9 mouse cellular contexts compared by ENCODE assay signal in genomic region chr16:85527743-85528620, GRCm38 (mm10). TPM values are rescaled to one million over a fixed set of nuclear protein-coding genes. Genes with fewer than 3 reads are reported as not detected.
DNase-seq lines count a peak whose midpoint lies in the region; ATAC-seq lines count a peak whose summit lies in the region.
"Had no signal": no experiment of that assay in that cellular context is flagged by ENCODE, and none has a peak within 500 bp of the region (broad histone marks: within the 10 kb centered on the region; RNA-seq: fewer than 3 reads in every experiment).

No protein-coding gene starts in this region.

- H3K36me3 ChIP-seq in neural tube, embryonic 15.5 days = no peaks in the 10 kb centered on the region
- H3K36me3 ChIP-seq: hindbrain, embryonic 15.5 days; limb, embryonic 15.5 days had no signal

- H3K9me3 ChIP-seq in neural tube, embryonic 15.5 days (replicated peaks) = no peaks in the 10 kb centered on the region
- H3K9me3 ChIP-seq: hindbrain, embryonic 15.5 days; limb, embryonic 15.5 days had no signal

- no peaks in the 10 kb centered on the region for H3K4me1 ChIP-seq in neural tube, embryonic 15.5 days
- H3K4me1 ChIP-seq: limb, embryonic 15.5 days had no signal

- intact Hi-C loops in left cerebral cortex, postnatal 36 days (cut with DNase I) = no loop called here

- H3K27ac ChIP-seq in neural tube, embryonic 15.5 days (replicated peaks) = no peak overlapping the region; the same call in 1 of the 2 replicates
- H3K27ac ChIP-seq: hindbrain, embryonic 15.5 days; limb, embryonic 15.5 days had no signal

- peak; percentile 63; the same call in 1 of the 2 replicates for ATAC-seq in neural tube, embryonic 15.5 days (ENCODE audit: low FRiP score)
- no peak for ATAC-seq in CD4-positive, CD25-positive, alpha-beta regulatory T cell, adult 4 months

- H3K9ac ChIP-seq in neural tube, embryonic 15.5 days (replicated peaks) = no peak overlapping the region
- H3K9ac ChIP-seq: hindbrain, embryonic 15.5 days; limb, embryonic 15.5 days had no signal

- 45% methylated on average over 12 of the region's 12 CpGs for WGBS in neural tube, embryonic 15.5 days

- peak; percentile 13 for DNase-seq in kidney, postnatal 14 days
- DNase-seq in kidney, adult 9 months = no peak
- DNase-seq in embryo, embryonic 9.5 days (ENCODE audit: extremely low spot score) = peak; percentile 31
- DNase-seq in kidney, postnatal 36 days = peak; percentile 19 to 36
- no peak for DNase-seq in left cerebral cortex, postnatal 36 days (ENCODE audit: low spot score in 2 of 2)

- H3K4me2 ChIP-seq in neural tube, embryonic 15.5 days = no peak overlapping the region
- H3K4me2 ChIP-seq: hindbrain, embryonic 15.5 days; limb, embryonic 15.5 days had no signal

- no peak overlapping the region for H3K4me3 ChIP-seq in neural tube, embryonic 15.5 days (replicated peaks)
- H3K4me3 ChIP-seq: hindbrain, embryonic 15.5 days; limb, embryonic 15.5 days had no signal

- H3K27me3 ChIP-seq in neural tube, embryonic 15.5 days (replicated peaks) = no peaks in the 10 kb centered on the region
- H3K27me3 ChIP-seq: hindbrain, embryonic 15.5 days; limb, embryonic 15.5 days had no signal

RNA-seq across cellular contexts. Expression of gene Cyyr1, which starts 25.2 kb away (rescaled TPM):
- polyA plus RNA-seq in neural tube, embryonic 15.5 days (2015; fragmentation: Nextera tagmentation; extraction: Ambion mirVana) = 2.8 and 3.0 TPM in 2 replicates
- polyA plus RNA-seq in CD4-positive, CD25-positive, alpha-beta regulatory T cell, adult 4 months (2017; shearing (Covaris generic)) = under 1 TPM in 1 of 2 experiments, not detected in 1; 0.16 TPM
- 1 to 10 TPM; 3.8 to 5.3 TPM for total RNA-seq in left cerebral cortex, postnatal 36 days (2021)

Comparison
In these comparisons a context has a peak if more than half of its experiments do, and no peak if none do; other contexts are left out.
1. DNase-seq: peak in kidney, postnatal 14 days (single experiment), embryo, embryonic 9.5 days (single experiment) and kidney, postnatal 36 days (2 of 2); none in kidney, adult 9 months (single experiment) and left cerebral cortex, postnatal 36 days (0 of 2).